Mouse (Mus musculus) CH12.LX (cell line): Measurements from ENCODE around the gene Hgd.

Source experiments
- CHD2 ChIP-seq: IDR thresholded peaks from 2 replicates; pipeline ENCODE4 v1.6.1; 2011; ENCODE audit warnings: low read length, improper control_type of control experiment
- CTCF ChIP-seq, 2 experiments: IDR thresholded peaks in 1 of 2; conservative IDR thresholded peaks in 1 of 2; 2 replicates each; pipeline ENCODE4 v1.5.1; 2011 to 2012; ENCODE audit warnings: low read depth in 2 of 2, low read length in 2 of 2, improper control_type of control experiment in 1 of 2, inconsistent platforms in 1 of 2, mild to moderate bottlenecking in 1 of 2, moderate library complexity in 1 of 2
- ELF1 ChIP-seq: IDR thresholded peaks from 2 replicates; pipeline ENCODE4 v1.6.1; 2014; ENCODE audit warnings: low read depth, mild to moderate bottlenecking, inconsistent platforms, low read length, improper control_type of control experiment
- EP300 ChIP-seq: IDR thresholded peaks from 2 replicates; pipeline ENCODE4 v1.6.1; 2011; ENCODE audit warnings: low read length, improper control_type of control experiment
- ETS1 ChIP-seq: conservative IDR thresholded peaks from 2 replicates; pipeline ENCODE4 v1.6.1; 2012; ENCODE audit warnings: low read depth, mild to moderate bottlenecking, inconsistent platforms, low read length, improper control_type of control experiment, moderate library complexity
- GABPA ChIP-seq: IDR thresholded peaks from 2 replicates; pipeline ENCODE4 v1.6.1; 2012; ENCODE audit warnings: low read depth, low read length, improper control_type of control experiment, inconsistent platforms; ENCODE audit not compliant: insufficient replicate concordance
- MYC ChIP-seq: IDR thresholded peaks from 2 replicates; pipeline ENCODE4 v1.6.1; 2011; ENCODE audit warnings: low read depth, mild to moderate bottlenecking, improper control_type of control experiment, low read length
- POLR2A ChIP-seq: IDR thresholded peaks from 2 replicates; pipeline ENCODE4 v1.6.1; 2011; ENCODE audit warnings: low read depth, mild to moderate bottlenecking, improper control_type of control experiment, low read length
- TBP ChIP-seq: conservative IDR thresholded peaks from 2 replicates; pipeline ENCODE4 v1.6.1; 2011; ENCODE audit warnings: low read depth, low read length, improper control_type of control experiment
- TCF12 ChIP-seq: IDR thresholded peaks from 2 replicates; pipeline ENCODE4 v1.6.1; 2014; ENCODE audit warnings: low read depth, mild to moderate bottlenecking, inconsistent platforms, low read length, improper control_type of control experiment
- UBTF ChIP-seq: IDR thresholded peaks from 2 replicates; pipeline ENCODE4 v1.6.1; 2012; ENCODE audit warnings: low read depth, mild to moderate bottlenecking, inconsistent platforms, low read length, improper control_type of control experiment, moderate library complexity
- USF2 ChIP-seq: conservative IDR thresholded peaks from 2 replicates; pipeline ENCODE4 v1.6.1; 2011; ENCODE audit warnings: low read depth, low read length, improper control_type of control experiment

DNA sequence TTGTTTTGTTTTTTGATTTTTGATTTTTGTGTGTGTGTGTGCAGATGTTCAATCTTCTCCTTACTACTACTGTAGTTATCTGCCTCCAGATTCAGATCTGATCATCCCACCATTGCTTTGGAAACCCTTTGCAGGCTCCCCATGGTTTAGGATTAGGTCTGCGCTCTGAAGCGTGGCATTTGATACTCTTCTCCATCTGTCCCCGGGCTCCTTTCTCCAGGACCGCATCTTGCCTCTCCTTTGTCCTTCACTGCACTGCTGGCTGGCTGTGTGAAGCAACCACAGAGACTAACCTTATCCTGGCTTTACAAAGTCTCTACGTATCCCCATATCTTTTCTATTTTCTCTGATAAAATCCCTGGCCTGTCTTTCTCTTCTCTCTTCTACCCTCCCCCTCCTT, 43.0 kb downstream of the Hgd start:
- TF ChIP-seq TBP (no peak), POLR2A (no peak), EP300 (no peak), ETS1 (no peak), CTCF (conservative IDR thresholded peaks at IDR 0.05 in 1 of 2, IDR thresholded peaks at IDR 0.05 in 1 of 2; ENCODE audit: low read depth in 2 of 2, low read length in 2 of 2) (no peak), TCF12 (no peak), CHD2 (no peak), USF2 (no peak), UBTF (no peak), ELF1 (no peak), GABPA (no peak), MYC (no peak)
